Mouse (Mus musculus): ENCODE results near the gene Atf7ip. TPM values are rescaled to one million over a fixed set of nuclear protein-coding genes. Genes with fewer than 3 reads are reported as not detected.

Atf7ip gene
- polyA plus RNA-seq, 1 experiment from 2014 or later, result 49.7 TPM

DNA sequence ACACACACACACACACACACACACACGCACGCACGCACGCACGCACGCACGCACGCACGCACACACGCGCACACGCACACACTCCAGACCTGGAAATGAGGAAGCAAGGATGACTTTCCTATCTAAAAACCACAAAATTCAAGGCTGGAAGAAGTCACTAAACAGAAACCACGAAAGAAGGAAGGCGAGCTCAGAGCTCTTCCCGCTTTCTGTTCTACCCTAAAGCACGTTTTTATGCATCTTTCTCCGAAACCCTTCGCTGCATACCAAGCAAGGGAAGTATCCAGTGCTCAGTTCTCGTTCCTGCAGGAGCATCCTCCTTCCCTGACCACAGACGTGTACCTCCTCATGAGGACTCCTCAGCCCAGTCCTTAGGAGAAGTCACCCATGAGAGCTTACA, 148.5 kb downstream of the Atf7ip start:
- Histone ChIP-seq H3K9me3 (ENCODE audit: control insufficient read depth, low read length) (no peaks in the 10 kb centered on the region), H3K9ac (no peak overlapping the region), H3K27ac (no peak overlapping the region), H3K27me3 (ENCODE audit: control insufficient read depth, insufficient read depth, low read length) (no peaks in the 10 kb centered on the region), H3K36me3 (replicated peaks; ENCODE audit: control insufficient read depth, insufficient read depth) (no peaks in the 10 kb centered on the region), H3K4me3 (replicated peaks; ENCODE audit: low read length) (no peak overlapping the region), H3K4me2 (replicated peaks) (no peak overlapping the region), H3K4me1 (replicated peaks; ENCODE audit: control insufficient read depth, insufficient read depth, low read length) (no peaks in the 10 kb centered on the region)
- ATAC-seq (ENCODE audit: low FRiP score), result no peak
- no peak for DNase-seq (ENCODE audit: low spot score)
- 83% methylated on average over 20 of the region's 20 CpGs for WGBS

DNA sequence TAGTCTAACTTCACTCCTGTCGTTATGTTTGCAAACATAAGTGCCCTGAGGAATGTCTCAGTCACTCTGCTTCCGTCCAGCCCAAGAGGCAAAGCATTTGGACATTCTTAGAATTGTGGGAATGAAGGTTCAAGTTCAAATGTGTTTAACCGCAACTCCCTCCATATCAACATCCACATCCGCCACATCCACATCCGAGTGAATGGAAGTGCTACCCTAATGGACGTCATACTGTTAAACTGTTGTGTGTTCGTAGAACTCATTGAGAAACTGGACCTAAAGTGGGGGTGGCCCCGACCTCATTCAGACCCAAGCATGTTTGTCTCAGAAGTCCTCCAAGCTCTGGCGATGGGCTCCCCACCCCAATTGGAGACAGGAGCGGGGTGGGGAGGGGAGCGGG, 149.8 kb downstream of the Atf7ip start:
- Histone ChIP-seq H3K4me2 (replicated peaks) (no peak overlapping the region), H3K4me3 (replicated peaks; ENCODE audit: low read length) (no peak overlapping the region), H3K9me3 (ENCODE audit: control insufficient read depth, low read length) (no peaks in the 10 kb centered on the region), H3K36me3 (replicated peaks; ENCODE audit: control insufficient read depth, insufficient read depth) (no peaks in the 10 kb centered on the region), H3K4me1 (replicated peaks; ENCODE audit: control insufficient read depth, insufficient read depth, low read length) (no peaks in the 10 kb centered on the region), H3K27me3 (ENCODE audit: control insufficient read depth, insufficient read depth, low read length) (peaks cover 6% of the 10 kb centered on the region; the same call in 1 of the 2 replicates), H3K9ac (no peak overlapping the region), H3K27ac (no peak overlapping the region)
- DNase-seq (ENCODE audit: low spot score) (no peak), ATAC-seq (ENCODE audit: low FRiP score) (no peak)
- WGBS, result 74% methylated on average over 11 of the region's 11 CpGs

DNA sequence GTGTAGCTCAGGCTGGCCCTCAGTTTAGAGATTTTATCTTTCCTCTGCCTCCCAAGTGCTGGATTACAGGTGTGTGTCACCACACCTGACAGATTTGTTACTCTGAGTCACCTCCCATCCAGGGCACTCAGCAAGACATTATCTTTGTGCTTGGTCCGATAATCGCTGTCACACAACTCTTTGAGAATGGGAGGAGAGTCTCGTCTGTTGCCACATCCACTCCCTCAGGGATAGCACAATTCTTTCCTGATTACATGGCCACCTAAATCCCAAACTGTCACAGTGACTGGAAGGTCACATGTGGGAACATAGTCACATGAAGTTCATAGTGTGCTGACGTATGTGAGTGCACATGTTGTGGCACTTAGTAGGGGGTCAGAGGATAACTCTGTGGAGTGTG, 152.3 kb downstream of the Atf7ip start:
- Histone ChIP-seq H3K9me3 (ENCODE audit: control insufficient read depth, low read length) (no peaks in the 10 kb centered on the region), H3K27me3 (ENCODE audit: control insufficient read depth, insufficient read depth, low read length) (peaks cover 28% of the 10 kb centered on the region), H3K9ac (no peak overlapping the region), H3K4me1 (replicated peaks; ENCODE audit: control insufficient read depth, insufficient read depth, low read length) (no peaks in the 10 kb centered on the region), H3K36me3 (replicated peaks; ENCODE audit: control insufficient read depth, insufficient read depth) (no peaks in the 10 kb centered on the region), H3K4me2 (replicated peaks) (no peak overlapping the region), H3K27ac (no peak overlapping the region), H3K4me3 (replicated peaks; ENCODE audit: low read length) (no peak overlapping the region)
- DNase-seq (ENCODE audit: low spot score) (no peak), ATAC-seq (ENCODE audit: low FRiP score) (no peak)
- WGBS, result 91% methylated on average over 4 of the region's 4 CpGs

DNA sequence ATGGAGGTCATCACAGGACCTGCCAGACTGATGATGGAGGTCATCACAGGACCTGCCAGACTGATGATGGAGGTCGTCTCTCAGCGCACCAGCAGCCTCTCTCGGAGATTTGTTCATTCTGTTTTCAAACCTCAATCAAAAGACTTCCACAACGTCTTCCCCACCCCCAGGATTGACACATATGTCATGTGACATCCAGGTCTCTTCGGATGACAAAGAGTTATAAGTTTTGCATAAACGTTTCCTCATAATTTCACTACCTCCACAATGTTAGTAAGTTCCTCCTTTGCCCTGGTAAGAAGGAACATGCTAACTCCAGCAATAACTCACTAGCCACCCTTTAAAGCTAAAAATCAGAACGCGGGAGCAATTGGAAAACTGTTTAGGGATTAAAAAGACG, 153.3 kb downstream of the Atf7ip start:
- 94% methylated on average over 9 of the region's 9 CpGs for WGBS
- ATAC-seq (ENCODE audit: low FRiP score), result no peak

More for the DNA sequence above, 153.3 kb downstream of the Atf7ip start:
- H3K27ac ChIP-seq, result no peak overlapping the region
- H3K4me3 ChIP-seq (replicated peaks; ENCODE audit: low read length), result no peak overlapping the region
- no peaks in the 10 kb centered on the region for H3K36me3 ChIP-seq (replicated peaks; ENCODE audit: control insufficient read depth, insufficient read depth)
- H3K9me3 ChIP-seq (ENCODE audit: control insufficient read depth, low read length), result no peaks in the 10 kb centered on the region
- H3K4me1 ChIP-seq (replicated peaks; ENCODE audit: control insufficient read depth, insufficient read depth, low read length), result no peaks in the 10 kb centered on the region
- peaks cover 28% of the 10 kb centered on the region for H3K27me3 ChIP-seq (ENCODE audit: control insufficient read depth, insufficient read depth, low read length)
- no peak overlapping the region for H3K4me2 ChIP-seq (replicated peaks)
- DNase-seq (ENCODE audit: low spot score), result no peak
- H3K9ac ChIP-seq, result no peak overlapping the region

Other genes with a start within 250 kb of the Atf7ip start
- not detected in 2 replicates for gene Gm8994, start 178.6 kb upstream of the Atf7ip start, polyA plus RNA-seq (2014; fragmentation: Nextera tagmentation; extraction: Ambion mirVana)
- gene E330021D16Rik, start 90.6 kb upstream of the Atf7ip start, polyA plus RNA-seq (2014; fragmentation: Nextera tagmentation; extraction: Ambion mirVana), result not detected in 2 replicates
- gene Plbd1, start 155.8 kb downstream of the Atf7ip start, polyA plus RNA-seq (2014; fragmentation: Nextera tagmentation; extraction: Ambion mirVana), result 2.5 and 2.9 TPM in 2 replicates